Comparison of ENCODE assay signal across 8 mouse cellular contexts in the genomic region with DNA sequence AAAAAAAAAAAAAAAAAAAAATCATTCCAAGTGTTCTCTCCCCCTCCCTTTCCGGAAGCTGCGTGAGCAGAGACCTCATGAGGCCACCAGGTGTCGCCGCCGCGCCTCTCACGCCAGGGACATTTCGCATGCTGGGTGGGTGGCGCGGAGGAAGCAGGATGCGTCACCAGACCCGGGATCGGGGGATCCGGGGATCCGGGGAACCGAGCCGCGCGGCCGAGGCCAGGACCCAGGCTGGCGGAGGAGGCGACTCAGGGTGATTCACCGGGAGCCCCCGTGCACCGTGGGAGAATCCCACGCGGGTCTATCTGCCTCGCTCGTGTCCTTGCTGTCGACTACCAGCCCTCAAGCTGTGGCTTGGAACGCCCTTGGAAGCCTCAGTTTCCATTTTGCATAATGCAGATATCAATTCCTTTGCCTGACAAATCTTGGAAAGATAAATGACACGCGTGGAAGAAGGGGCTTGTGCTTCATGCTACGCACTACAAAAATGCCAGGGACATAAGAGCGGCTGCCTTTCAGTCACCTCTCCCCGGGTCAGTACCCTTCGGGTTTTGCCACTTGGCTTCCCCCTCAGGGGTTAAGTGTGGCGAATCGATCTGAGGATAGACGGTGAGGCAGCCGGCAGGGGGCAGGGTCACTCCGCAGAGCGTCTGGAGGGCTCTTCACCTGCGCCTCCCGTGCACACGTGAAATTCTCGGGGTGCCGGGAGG. TPM values are rescaled to one million over a fixed set of nuclear protein-coding genes. Genes with fewer than 3 reads are reported as not detected.
DNase-seq lines count a peak whose midpoint lies in the region; ATAC-seq and TF ChIP-seq lines count a peak whose summit lies in the region.

No protein-coding gene starts in this region.

- H3K9ac ChIP-seq in embryonic facial prominence, embryonic 12.5 days = peak overlapping the region; percentile 69
- peak overlapping the region; percentile 79 for H3K9ac ChIP-seq in heart, adult 2 months (ENCODE audit: low read depth, low read length)
- peak overlapping the region; percentile 70 for H3K9ac ChIP-seq in limb, embryonic 13.5 days
- peak overlapping the region; percentile 67 for H3K9ac ChIP-seq in midbrain, embryonic 15.5 days

- ATAC-seq in embryonic facial prominence, embryonic 12.5 days (ENCODE audit: insufficient number of reproducible peaks, insufficient read depth, low FRiP score, low TSS enrichment) = 0 out of 2 replicates have a peak, but pooled peaks have one; percentile 31
- peak; percentile 24; the same call in 1 of the 2 replicates for ATAC-seq in limb, embryonic 13.5 days (ENCODE audit: low FRiP score, low read depth)
- ATAC-seq in midbrain, embryonic 15.5 days (replicated peaks) = peak; percentile 25

- H3K4me2 ChIP-seq in embryonic facial prominence, embryonic 12.5 days (replicated peaks) = peak overlapping the region; percentile 82
- peak overlapping the region; percentile 88 for H3K4me2 ChIP-seq in limb, embryonic 13.5 days (replicated peaks)
- peak overlapping the region; percentile 90 for H3K4me2 ChIP-seq in midbrain, embryonic 15.5 days

- H3K27me3 ChIP-seq in embryonic facial prominence, embryonic 12.5 days = peaks cover 31% of the 10 kb centered on the region
- H3K27me3 ChIP-seq in heart, adult 2 months (ENCODE audit: control insufficient read depth, insufficient read depth, low read length) = no peaks in the 10 kb centered on the region; the same call in 1 of the 2 replicates
- peaks cover 30% of the 10 kb centered on the region for H3K27me3 ChIP-seq in limb, embryonic 13.5 days
- H3K27me3 ChIP-seq in midbrain, embryonic 15.5 days (replicated peaks) = peaks cover 30% of the 10 kb centered on the region

- no peaks in the 10 kb centered on the region for H3K9me3 ChIP-seq in embryonic facial prominence, embryonic 12.5 days
- no peaks in the 10 kb centered on the region for H3K9me3 ChIP-seq in limb, embryonic 13.5 days
- no peaks in the 10 kb centered on the region for H3K9me3 ChIP-seq in midbrain, embryonic 15.5 days

- intact Hi-C loops in heart, adult 2 months (cut with DNase I) = loop anchor here (1.0 to 5.0 kb wide), 4 partner anchors 27 to 249 kb away; partner anchors contain the start of gene Eef2

- no peak for TF ChIP-seq POLR2A in heart, adult 2 months (IDR thresholded peaks at IDR 0.05; ENCODE audit: insufficient read depth, low read depth, low read length)

- H3K79me2 ChIP-seq in heart, adult 2 months (replicated peaks; ENCODE audit: control insufficient read depth, insufficient read depth, low read length) = no peaks in the 10 kb centered on the region

- H3K36me3 ChIP-seq in embryonic facial prominence, embryonic 12.5 days = no peaks in the 10 kb centered on the region
- no peaks in the 10 kb centered on the region for H3K36me3 ChIP-seq in heart, adult 2 months (ENCODE audit: control insufficient read depth, insufficient read depth, low read length)
- no peaks in the 10 kb centered on the region for H3K36me3 ChIP-seq in limb, embryonic 13.5 days
- no peaks in the 10 kb centered on the region for H3K36me3 ChIP-seq in midbrain, embryonic 15.5 days (replicated peaks)

- H3K4me3 ChIP-seq in embryonic facial prominence, embryonic 12.5 days = peak overlapping the region; percentile 59
- H3K4me3 ChIP-seq in heart, adult 2 months = peak overlapping the region; percentile 68
- H3K4me3 ChIP-seq in limb, embryonic 13.5 days = peak overlapping the region; percentile 56
- H3K4me3 ChIP-seq in midbrain, embryonic 15.5 days = peak overlapping the region; percentile 46

- peak overlapping the region; percentile 84 for H3K27ac ChIP-seq in embryonic facial prominence, embryonic 12.5 days
- peak overlapping the region; percentile 92 for H3K27ac ChIP-seq in heart, adult 2 months
- peak overlapping the region; percentile 92 for H3K27ac ChIP-seq in limb, embryonic 13.5 days
- peak overlapping the region; percentile 55 for H3K27ac ChIP-seq in midbrain, embryonic 15.5 days

- under 1% methylated on average over 48 of the region's 48 CpGs for WGBS in embryonic facial prominence, embryonic 12.5 days
- WGBS in heart, adult 2 months = under 1% methylated on average over 48 of the region's 48 CpGs
- WGBS in limb, embryonic 13.5 days = under 1% methylated on average over 48 of the region's 48 CpGs
- WGBS in midbrain, embryonic 15.5 days = under 1% methylated on average over 48 of the region's 48 CpGs

- peak; percentile 90 for DNase-seq in 3T3-L1 (ENCODE audit: low read depth, low spot score)
- peak; percentile 93 to 95 for DNase-seq in adrenal gland, postnatal 36 days
- peak; percentile 92 to 94 for DNase-seq in heart, adult 2 months
- peak; percentile 86 to 90 for DNase-seq in kidney, adult 8-10 months
- DNase-seq in spleen, adult 18-20 months = peak; percentile 75 to 89

- peak; percentile 91; the same call in 1 of the 2 replicates for TF ChIP-seq EP300 in heart, adult 2 months (IDR thresholded peaks at IDR 0.05; ENCODE audit: insufficient read depth, low read depth, low read length)

- H3K4me1 ChIP-seq in embryonic facial prominence, embryonic 12.5 days = peaks cover 42% of the 10 kb centered on the region
- peaks cover 4% of the 10 kb centered on the region for H3K4me1 ChIP-seq in heart, adult 2 months (ENCODE audit: control insufficient read depth, insufficient read depth, low read length)
- peaks cover 45% of the 10 kb centered on the region for H3K4me1 ChIP-seq in limb, embryonic 13.5 days
- H3K4me1 ChIP-seq in midbrain, embryonic 15.5 days = peaks cover 46% of the 10 kb centered on the region

- peak; percentile 74 for TF ChIP-seq CTCF in heart, adult 2 months (IDR thresholded peaks at IDR 0.05)

RNA-seq across cellular contexts. Expression of gene Gadd45b, which starts 1.1 kb away (rescaled TPM):
- total RNA-seq in adrenal gland, postnatal 36 days (2021) = 100 to 1,000 TPM in 1 of 2 experiments, 10 to 100 TPM in 1; 81.7 to 149 TPM
- 15.9 and 20.5 TPM in 2 replicates for polyA plus RNA-seq in embryonic facial prominence, embryonic 12.5 days (2016; fragmentation: Nextera tagmentation; extraction: Ambion mirVana)
- total RNA-seq in heart, adult 2 months (2021) = 10 to 100 TPM; 10.9 to 13.9 TPM
- 10.0 and 10.1 TPM in 2 replicates for polyA plus RNA-seq in heart, adult 2 months (2012; rRNA removed)
- polyA plus RNA-seq in limb, embryonic 13.5 days (2015; fragmentation: Nextera tagmentation; extraction: Ambion mirVana) = 32.3 and 32.7 TPM in 2 replicates
- polyA plus RNA-seq in midbrain, embryonic 15.5 days (2015; fragmentation: Nextera tagmentation; extraction: Ambion mirVana) = 5.5 and 8.2 TPM in 2 replicates

RNA-seq across cellular contexts. Expression of gene Lmnb2, which starts 10.7 kb away (rescaled TPM):
- 10 to 100 TPM; 11.2 to 17.2 TPM for total RNA-seq in adrenal gland, postnatal 36 days (2021)
- 70.3 TPM in 2 replicates for polyA plus RNA-seq in embryonic facial prominence, embryonic 12.5 days (2016; fragmentation: Nextera tagmentation; extraction: Ambion mirVana)
- 1 to 10 TPM; 3.6 to 5.4 TPM for total RNA-seq in heart, adult 2 months (2021)
- 5.4 and 7.4 TPM in 2 replicates for polyA plus RNA-seq in heart, adult 2 months (2012; rRNA removed)
- polyA plus RNA-seq in limb, embryonic 13.5 days (2015; fragmentation: Nextera tagmentation; extraction: Ambion mirVana) = 54.6 and 63.2 TPM in 2 replicates
- 46.9 and 48.9 TPM in 2 replicates for polyA plus RNA-seq in midbrain, embryonic 15.5 days (2015; fragmentation: Nextera tagmentation; extraction: Ambion mirVana)

RNA-seq across cellular contexts. Expression of gene Timm13, which starts 28.0 kb away (rescaled TPM):
- total RNA-seq in adrenal gland, postnatal 36 days (2021) = 100 to 1,000 TPM; 202 to 239 TPM
- 308 and 322 TPM in 2 replicates for polyA plus RNA-seq in embryonic facial prominence, embryonic 12.5 days (2016; fragmentation: Nextera tagmentation; extraction: Ambion mirVana)
- total RNA-seq in heart, adult 2 months (2021) = 100 to 1,000 TPM; 126 to 133 TPM
- 151 and 188 TPM in 2 replicates for polyA plus RNA-seq in heart, adult 2 months (2012; rRNA removed)
- polyA plus RNA-seq in limb, embryonic 13.5 days (2015; fragmentation: Nextera tagmentation; extraction: Ambion mirVana) = 306 and 335 TPM in 2 replicates
- 318 and 330 TPM in 2 replicates for polyA plus RNA-seq in midbrain, embryonic 15.5 days (2015; fragmentation: Nextera tagmentation; extraction: Ambion mirVana)

RNA-seq across cellular contexts. Expression of gene Tmprss9, which starts 57.1 kb away (rescaled TPM):
- not detected for total RNA-seq in adrenal gland, postnatal 36 days (2021)
- polyA plus RNA-seq in embryonic facial prominence, embryonic 12.5 days (2016; fragmentation: Nextera tagmentation; extraction: Ambion mirVana) = 0.09 and 0.10 TPM in 2 replicates
- not detected for total RNA-seq in heart, adult 2 months (2021)
- polyA plus RNA-seq in heart, adult 2 months (2012; rRNA removed) = 0.02 TPM in 1 of 2 replicates, not detected in the other
- polyA plus RNA-seq in limb, embryonic 13.5 days (2015; fragmentation: Nextera tagmentation; extraction: Ambion mirVana) = 0.06 and 0.08 TPM in 2 replicates
- 0.23 and 0.41 TPM in 2 replicates for polyA plus RNA-seq in midbrain, embryonic 15.5 days (2015; fragmentation: Nextera tagmentation; extraction: Ambion mirVana)

Comparison
In these comparisons a context has a peak if more than half of its experiments do, and no peak if none do; other contexts are left out.
1. Peak in every context shown above with its lines: DNase-seq, ATAC-seq, H3K4me3 ChIP-seq and H3K27ac ChIP-seq.